Mouse (Mus musculus) hindlimb bud, embryonic 11.5 days (tissue): ENCODE measurements around the gene 9330182O14Rik.

Source experiments
- DNase-seq: peaks from one replicate; pipeline ENCODE4 v3.0.0-alpha.2; 2012; ENCODE audit warnings: low read depth, low spot score; ENCODE audit errors: extremely low spot score

The 9330182O14Rik gene

GRCm38 (mm10) chr15:40134152-40134792, at the start of gene 9330182O14Rik:
9330182O14Rik (plus strand) TSS chr15:40134365.
- DNase-seq: no peak

GRCm38 (mm10) chr15:40103304-40103703, 30.9 kb upstream of the 9330182O14Rik start:
- no peak for DNase-seq

GRCm38 (mm10) chr15:40105712-40106111, 28.5 kb upstream of the 9330182O14Rik start:
- DNase-seq: no peak

- no peak for DNase-seq
Observed at GRCm38 (mm10) chr15:40113888-40114576, 20.1 kb upstream of the 9330182O14Rik start.

- no peak for DNase-seq
Observed at GRCm38 (mm10) chr15:40114600-40115271, 19.4 kb upstream of the 9330182O14Rik start.

- DNase-seq: no peak
Observed at GRCm38 (mm10) chr15:40116396-40116795, 17.8 kb upstream of the 9330182O14Rik start.

- no peak for DNase-seq
Observed at GRCm38 (mm10) chr15:40124211-40124953, 9.8 kb upstream of the 9330182O14Rik start.

GRCm38 (mm10) chr15:40129496-40129895, 4.7 kb upstream of the 9330182O14Rik start:
- no peak for DNase-seq

DNA sequence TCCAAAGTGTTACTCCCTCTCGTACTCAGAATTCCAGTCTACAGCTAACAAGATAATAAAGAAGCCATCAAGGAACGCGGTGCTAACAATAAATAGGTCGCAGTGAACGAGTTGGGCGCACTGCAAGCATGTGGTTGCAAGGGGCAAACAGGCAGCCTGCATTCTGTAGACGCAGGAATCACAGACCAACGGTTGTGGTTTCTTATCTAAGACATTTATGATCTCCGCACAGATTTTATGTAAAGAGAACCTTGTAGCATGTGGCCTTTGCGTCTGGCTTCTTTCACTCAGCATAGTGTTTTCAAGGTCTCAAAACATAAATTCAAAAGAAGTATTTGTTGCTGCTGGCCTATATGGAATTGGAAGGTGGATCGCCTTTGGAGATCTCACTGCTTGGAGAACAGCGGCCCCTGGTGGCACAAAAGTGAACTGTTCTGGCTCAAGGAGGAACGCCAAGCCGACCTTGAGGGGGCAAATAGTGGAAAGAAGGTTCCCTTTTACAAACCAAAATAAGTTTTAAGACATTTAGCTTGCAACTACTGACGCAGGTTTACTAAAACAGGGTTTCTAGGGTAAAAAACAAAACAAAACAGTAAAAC, 3.2 kb upstream of the 9330182O14Rik start:
- no peak for DNase-seq

GRCm38 (mm10) chr15:40132408-40132807, 1.8 kb upstream of the 9330182O14Rik start:
- DNase-seq: no peak

GRCm38 (mm10) chr15:40144221-40144620, 10.1 kb downstream of the 9330182O14Rik start:
- no peak for DNase-seq

DNA sequence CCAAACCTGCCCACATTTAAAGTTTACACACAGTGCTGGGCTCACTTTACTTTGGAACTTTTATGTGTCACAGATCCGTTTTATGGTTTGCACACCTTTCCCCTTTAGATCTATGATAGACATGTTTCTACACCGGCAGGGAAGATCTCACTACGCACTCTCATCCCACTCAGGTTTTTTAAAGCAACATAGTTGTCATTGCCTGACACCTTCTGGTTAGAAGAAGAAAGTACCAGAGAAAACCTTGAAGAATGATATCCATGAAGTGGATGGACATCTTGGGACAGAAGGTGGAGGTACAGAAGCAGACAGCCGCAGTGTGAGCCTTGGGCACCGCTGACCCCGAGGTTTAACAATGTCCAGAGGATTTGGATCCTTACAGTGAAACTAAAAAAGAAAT, 23.5 kb downstream of the 9330182O14Rik start:
- no peak for DNase-seq

DNA sequence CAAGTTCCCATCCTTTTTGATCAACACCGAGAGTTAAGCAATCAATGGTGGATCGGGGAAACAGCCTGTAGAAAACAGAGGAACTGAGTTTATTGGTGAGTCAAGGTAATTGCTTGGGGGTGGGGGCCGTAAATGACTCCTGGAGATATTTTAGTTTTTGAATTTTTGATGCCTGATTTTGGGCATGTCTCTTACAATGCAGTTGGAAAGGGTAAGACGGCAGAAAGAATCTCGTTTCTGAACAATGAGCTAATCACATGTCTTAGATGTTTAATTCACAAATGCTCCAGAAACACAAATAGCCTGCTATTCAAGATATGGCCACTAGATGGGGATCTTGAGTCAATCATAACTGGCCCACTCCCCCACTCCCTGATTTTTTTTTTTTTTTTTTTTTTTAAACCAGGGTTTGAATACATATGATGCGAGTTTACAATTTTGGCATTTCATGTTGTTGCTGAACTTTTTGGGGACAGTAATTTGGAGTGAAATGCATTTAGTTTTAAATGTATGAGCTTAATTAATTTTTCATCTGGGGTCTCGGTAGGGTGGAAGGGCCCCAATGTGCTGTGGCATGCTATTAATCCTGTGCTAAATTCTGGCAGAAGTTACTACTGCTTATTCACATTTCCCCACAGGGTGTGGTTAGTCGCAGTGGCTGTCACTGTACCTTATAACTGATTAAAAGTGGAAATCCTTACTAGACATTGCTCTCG, 32.6 kb downstream of the 9330182O14Rik start:
- DNase-seq: peak; percentile 54

DNA sequence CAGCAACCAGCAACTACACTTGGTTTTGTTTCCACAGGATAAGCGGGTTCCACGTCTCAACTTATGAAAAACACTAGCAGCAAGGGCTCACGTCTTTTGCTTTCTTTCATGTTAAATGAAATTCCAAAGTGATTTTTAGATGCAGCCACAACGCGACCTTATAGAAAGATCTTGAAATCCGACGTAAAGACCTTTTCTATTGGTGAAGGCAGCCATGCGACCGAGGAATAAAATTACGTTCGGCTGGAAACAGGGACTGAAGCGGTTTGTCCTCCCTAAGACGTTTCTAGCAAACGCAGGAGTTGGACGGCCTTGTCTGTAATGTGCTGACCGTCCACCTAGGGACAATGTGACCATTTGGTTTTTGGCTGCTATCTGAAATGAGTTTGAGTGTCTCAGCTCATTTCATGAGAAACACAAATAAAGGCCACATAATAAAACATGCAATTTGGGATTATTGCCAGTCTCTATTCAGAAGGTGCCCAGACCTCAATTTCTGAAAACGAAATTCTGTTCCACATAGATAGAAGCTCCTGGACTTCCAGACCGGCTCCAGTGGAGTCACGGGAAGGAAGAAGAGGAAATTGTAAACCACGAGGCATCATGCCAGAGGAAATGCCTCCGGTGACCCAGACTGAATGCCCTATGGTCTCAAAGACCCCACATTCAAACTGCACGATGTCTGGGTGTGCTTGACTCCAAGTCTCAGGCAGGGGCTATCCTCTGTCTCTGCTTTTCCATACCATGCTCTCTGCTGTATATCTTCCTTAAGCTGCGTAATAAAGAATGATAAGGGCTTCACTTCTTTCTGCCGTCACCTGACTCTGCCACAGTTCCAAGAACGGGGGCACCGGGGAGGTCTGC, 33.3 kb downstream of the 9330182O14Rik start:
- DNase-seq: no peak

DNA sequence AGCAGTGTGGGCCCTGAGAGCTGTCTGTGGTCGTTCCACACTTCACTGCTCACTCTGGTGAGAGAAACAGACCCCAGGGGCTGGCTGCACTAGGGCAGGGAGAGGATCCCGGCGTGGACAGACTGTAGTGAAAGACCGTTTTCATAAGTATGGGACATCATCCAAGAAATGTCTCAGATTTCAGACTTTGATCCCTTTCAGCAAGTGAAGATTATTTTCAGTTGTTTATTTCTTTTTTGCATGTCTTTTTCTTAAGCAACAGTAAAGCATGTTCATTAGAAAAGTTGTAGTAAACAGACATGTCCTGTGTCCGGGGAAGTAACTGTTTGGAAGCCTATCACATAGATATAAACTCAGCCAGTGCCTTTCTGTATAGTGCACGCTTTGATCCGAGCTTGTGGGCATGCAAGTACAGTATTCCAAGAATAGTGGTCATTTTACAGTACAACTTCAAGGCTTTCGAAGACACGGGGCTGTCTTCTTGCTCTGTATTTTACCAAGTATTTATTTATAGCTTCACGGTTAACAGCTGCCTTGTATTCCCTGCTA, 34.0 kb downstream of the 9330182O14Rik start:
- DNase-seq: no peak

DNA sequence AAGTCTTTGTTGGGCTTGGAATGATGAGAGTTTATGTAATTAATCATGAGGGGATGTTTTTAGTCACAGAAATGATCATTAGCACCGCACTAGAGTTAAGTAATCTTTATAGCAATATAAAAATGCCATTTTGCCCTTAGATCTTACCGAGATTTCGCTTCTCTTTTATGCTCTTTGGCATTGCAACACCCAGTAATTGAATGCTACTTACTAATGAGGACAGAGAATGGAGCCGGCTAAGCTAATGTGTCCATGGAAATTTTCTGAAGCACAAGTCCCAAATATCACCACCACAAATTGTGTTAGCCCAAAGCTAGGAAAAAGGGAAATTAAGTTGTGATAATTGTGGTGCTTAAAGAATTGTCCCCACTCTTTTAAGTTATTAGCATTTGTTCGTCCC, 34.9 kb downstream of the 9330182O14Rik start:
- DNase-seq: no peak

DNA sequence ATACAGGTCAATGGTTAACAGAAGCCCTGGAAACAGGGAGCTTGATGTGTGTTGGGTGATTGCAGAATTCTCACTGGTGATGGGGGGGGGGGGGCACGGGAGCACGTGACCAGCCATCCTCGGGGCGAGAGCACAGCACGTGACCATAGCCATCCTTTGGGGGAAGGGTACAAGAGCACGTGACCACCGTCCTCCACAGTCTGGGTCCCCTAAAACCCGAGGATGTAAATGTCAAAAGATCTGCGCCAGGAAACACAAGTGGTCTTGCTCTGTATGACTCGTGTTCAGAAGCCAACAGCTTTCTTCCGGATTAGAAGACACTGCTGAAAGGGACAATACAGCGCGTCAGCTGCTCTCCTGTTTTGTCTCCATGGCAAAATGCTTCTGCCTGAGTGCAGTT, 35.5 kb downstream of the 9330182O14Rik start:
- no peak for DNase-seq

DNA sequence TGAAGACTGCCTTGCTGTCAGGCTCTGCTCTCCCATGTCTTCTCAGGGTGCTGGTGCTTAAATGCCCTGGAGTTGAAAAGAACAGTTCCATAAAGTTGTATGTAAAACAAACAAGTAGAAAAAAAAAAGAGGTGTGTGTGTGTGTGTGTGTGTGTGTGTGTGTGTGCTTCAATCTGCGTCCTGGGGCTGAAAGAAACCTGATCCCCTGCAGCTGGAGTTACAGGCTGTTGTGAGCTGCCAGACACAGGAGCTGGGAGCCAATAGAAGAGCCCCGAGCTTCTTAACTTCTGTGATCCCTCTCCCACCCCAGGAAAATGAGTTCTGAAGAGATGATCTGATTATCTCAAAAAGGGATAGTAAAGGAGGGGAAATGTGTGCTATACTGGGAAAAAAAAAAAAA, 45.3 kb downstream of the 9330182O14Rik start:
- no peak for DNase-seq

GRCm38 (mm10) chr15:40187017-40187416, 52.9 kb downstream of the 9330182O14Rik start:
- no peak for DNase-seq
